Mouse (Mus musculus): Measurements from ENCODE around the gene Tnrc18. TPM values are rescaled to one million over a fixed set of nuclear protein-coding genes. Genes with fewer than 3 reads are reported as not detected.
"Not testable (repeated sequence)": the region's sequence is repeated elsewhere in the genome, so short reads cannot be mapped to it uniquely, and the experiment has no call there.

The Tnrc18 gene
- 10 to 100 TPM; 79.8 to 81.9 TPM for total RNA-seq (2021)
- long read RNA-seq, experiment 1, partial matches to known transcripts: 3 of 5 reads
- long read RNA-seq, experiment 1, other reads (novel, unspliced or antisense): 2 of 5 reads
- long read RNA-seq, experiment 2, partial matches to known transcripts: 0 of 4 reads
- long read RNA-seq, experiment 2, other reads (novel, unspliced or antisense): 4 of 4 reads

DNA sequence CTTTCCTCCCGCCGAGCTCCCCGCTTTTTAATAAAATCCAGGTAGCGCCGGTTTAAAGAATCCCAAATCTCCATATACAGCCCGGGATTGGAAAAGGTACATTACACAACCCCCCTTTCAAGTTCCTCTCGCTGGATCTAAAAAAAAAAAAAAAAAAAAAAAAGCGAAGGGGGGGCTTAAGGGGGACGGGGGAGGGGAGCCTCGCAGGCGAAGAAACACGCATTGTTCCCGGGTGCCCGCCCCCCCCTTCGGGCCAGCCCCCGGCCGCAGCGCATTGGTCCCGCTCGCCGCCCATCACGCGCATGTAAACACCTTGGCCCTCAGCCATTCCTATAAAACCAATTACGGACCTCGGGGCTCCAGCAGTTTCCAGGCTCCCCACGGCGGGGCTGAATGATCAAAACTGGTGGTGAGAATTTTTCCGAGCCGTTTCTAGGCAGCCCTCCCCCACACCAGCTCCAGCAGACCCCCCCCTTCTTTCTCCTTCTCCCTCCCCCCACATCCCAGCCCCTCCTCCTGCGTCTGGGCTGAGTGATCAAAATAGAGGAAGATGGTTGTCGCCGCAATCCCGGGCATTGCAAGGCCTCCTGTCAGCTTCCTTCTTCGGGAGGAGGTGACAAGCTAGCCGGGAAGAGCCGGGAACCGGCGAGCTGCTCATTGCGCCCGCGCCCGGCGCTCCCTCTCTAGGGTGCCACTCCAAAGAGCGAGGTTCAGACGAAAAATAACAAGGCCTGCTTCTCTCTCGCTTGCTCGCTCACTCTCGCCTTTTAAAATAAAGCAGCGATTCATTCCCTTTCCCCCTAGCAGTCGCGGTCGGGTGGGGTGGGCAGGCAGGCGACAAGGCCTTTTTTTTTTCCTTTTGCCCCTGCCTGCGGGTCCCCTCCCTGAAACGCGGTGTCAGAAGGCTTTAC is at the start of gene Tnrc18:
Tnrc18 (minus strand) TSS at position 139 of the 911 bp plus-strand sequence.
- peak; percentile 98 to 99 for DNase-seq

DNA sequence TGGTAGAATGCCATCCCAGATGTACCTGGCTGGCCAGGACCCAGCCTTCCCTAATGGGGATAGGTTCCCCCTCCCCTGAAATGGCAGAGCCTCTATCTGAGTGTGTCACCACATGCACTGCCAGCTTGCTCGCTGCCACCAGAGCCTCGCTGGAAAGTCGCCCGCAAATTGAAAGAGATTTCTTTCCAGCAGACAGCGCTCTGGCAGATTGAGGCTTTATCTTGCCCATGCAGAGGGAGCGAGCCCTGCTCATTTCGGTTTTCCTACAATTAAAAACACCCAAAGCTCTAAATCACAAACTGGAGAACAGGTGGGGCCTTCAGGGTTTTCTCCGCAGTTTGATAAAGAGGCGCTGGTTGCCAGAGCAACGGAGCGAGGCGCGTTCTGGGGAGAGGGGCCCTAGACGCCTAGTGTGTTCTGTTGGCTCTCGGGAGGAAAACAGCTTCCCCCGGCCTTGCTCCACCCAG is 40.3 kb upstream of the Tnrc18 start:
- peak; percentile 37 to 40 for DNase-seq

DNA sequence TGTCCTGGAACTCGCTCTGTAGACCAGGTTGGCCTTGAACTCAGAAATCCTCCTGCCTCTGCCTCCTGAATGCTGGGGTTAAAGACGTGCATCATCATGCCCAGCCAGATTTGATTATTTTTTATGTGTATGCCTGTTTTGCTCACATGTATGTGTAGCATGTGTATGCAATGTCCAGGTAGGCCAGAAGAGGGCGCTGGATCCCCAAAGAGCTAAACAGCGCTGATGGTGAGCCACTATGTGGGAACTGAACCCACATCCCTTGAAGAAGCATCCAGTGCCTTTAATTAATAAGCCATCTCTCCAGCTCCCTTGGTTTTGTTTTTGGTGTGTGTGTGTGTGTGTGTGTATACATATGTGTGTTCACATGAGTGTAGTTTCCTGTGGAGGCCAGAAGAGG is 38.9 kb upstream of the Tnrc18 start:
- no peak for DNase-seq

DNA sequence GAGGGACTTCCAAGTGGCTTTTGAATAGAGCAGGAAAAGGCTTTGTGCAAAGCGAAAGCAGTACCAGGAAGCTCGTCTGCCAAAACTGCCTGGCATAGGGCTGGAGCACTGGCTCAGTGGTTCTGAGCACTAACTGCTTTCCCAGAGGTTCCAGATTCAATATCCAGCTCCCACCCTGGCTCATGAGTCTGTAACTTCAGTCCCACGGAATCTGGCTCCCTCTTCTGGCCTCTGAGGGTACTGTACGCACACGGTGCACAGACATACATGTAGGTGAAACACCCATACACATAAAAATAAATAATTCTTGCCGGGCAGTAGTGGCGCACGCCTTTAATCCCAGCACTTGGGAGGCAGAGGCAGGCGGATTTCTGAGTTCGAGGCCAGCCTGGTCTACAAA is 37.4 kb upstream of the Tnrc18 start:
- peak; percentile 55 to 56 for DNase-seq

DNA sequence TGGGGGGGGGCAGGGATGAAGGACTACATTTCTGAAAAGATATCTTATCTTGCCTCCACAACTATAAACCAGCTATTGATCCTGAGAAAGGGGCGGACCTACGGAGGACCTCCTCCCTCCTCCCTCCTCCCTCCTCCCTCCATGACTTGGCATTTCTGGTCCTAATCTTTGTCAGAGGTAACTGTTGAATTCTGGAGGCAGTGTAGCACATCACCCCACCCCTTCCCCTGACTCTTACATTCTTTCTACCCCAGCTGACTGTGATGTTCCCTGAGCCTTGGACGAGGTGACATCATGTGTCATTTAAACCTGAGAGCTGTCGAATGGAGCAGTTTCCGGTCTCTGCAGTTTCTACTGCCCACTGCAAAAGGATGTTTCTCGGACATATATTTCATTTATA is 36.1 kb upstream of the Tnrc18 start:
- DNase-seq: no peak

DNA sequence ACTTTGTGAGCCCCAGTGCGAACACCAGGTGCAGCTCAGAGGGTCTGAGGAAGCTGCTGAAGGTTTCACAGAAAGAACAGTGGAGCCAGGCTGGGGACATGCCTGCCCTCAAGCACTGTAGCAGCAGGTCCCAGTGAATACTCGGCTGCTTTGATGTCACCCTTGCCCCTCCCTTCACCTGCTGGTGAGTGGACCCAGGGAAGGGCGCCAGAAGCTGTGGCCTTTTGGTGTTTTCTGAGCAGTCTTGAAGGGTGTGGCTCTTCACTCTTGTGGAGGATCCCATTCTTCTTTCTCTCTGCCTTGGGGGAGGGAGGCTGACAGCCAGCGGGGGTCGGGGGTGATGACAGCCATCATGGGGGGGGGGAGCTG is 34.2 kb upstream of the Tnrc18 start:
- no peak for DNase-seq

DNA sequence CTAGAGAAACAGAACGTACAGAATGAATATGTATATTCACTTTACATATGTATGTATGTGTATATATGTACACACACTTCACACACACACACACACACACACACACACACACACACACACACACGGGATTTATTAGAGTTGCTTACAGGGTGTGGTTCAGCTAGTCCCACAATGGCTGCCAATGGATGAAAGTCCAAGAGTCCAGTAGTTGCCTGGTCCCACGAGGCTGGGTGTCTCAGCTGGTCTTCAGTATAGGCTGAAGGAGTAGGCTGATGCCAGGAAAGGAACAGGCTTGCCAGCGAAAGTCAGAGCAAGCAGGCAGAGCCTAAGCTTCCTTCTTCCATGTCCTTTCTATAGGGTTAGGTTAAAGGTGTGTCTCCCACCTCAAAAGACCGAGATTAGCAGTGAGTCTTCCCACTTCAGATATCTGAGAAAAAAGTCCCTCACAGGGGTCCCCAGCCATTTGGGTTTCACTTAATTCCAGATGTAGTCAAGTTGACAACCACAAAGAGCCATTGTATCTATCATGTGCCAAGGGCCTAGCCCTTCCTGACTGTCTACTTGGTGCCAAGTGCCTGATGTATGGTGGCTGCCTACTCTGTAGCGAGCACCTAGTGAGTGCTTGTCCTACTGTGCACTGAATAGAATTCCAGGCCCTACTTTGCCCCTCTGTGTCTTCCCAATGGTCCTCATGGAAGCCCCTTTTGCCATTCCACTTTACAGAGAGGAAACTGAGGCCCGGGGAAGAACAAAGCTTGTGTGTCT is 33.6 kb upstream of the Tnrc18 start:
- DNase-seq: no peak

DNA sequence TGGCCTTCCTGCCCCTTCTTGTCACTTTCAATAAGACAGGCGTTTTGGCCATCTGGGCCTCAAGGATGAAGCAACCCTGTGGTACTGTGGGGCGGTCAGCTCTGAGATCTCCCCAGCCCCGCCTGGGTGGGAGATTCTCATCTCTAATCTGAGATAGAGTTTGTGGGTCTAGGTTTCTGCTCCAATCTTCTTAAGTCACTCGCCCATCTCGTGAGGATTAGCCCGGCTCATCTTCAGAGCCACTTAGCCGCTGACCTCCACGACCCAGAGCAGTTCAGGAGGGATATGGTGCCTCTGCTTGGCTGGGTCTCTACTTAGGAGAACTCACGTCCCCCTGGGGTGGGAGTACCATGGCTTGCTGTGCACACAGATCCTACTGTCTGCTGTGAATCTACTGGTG is 33.0 kb upstream of the Tnrc18 start:
- DNase-seq: no peak

DNA sequence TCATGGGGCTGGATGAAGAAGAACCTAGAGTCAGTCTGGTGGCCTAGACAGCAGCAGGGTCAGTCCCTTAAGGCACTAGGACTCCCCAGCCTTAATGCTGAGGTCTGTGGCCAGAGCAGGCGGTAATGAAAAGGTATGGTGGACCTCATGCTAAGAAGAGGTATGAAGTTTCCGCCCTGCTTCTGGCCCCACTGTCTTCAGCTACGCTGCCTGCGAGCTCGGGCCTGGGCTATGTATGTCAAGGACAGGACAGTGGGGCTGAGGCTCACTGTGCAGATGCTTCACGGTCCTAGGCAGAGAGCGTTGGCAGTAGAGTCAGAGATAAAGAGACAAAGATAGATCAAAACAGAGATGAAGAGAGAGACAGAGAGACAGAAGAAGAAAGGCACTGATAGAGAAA is 31.4 kb upstream of the Tnrc18 start:
- peak; percentile 45 to 59 for DNase-seq

DNA sequence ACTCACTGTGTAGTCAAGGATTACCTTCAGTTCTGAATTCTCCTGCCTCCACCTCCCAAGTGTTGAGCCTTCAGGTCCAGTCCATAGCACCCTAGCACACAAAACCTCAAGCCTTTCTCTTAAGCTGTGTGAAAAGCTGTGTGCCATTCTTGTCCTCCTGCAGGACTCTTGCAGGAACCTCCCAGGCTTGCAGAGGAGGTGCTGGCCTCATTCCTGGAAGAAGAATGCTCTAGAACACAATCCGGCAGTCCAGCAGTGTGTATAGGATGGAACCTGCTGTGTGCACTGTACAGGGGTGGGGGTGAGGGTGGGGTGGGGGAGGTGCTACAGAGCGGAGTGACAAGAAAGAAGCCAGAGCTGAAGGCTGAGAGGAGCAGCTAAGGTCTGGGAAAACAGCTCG is 30.7 kb upstream of the Tnrc18 start:
- DNase-seq: no peak

DNA sequence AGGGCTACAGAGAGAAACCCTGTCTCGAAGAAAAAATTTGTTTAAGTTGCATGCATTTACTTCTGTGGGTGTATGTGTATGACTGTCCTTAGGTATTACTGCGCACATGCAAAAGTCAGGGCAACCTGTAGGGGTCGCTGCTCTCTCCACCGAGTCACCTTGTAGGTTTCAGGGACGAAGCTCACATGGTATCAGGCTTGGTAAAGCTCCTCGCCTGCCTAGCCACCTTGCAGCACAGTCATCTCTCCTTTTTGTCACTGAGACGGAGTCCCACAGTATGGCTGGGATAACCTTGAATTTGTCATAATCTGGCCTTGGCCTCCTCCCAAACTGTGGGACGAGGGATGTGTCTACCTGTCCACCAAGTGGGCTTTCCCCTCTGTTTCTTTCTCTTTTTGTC is 27.0 kb upstream of the Tnrc18 start:
- DNase-seq: peak; percentile 53 to 65

DNA sequence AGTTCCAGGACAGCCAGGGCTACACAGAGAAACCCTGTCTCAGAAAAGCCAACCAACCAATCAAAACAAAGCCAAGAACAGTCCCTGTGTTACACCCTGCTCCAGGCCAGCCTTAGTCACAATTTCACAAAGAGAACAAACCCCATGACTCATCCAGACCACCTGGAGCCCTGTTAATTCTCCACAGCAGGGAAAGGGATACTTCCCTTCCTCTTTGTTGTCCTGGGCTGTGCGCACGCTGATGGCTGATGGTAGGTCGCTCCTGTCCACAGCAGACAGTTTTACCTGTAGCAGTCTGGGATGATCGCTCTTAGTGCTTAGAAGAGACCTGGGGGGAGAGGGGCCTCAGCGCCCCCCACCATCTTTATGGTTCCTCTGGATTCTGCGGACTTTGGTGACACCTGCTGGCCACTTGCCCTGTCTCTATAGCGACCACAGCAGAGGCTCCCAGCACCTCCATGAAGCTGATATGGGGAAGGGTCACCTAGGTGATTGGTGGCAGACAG is 24.7 kb upstream of the Tnrc18 start:
- peak; percentile 51 to 53 for DNase-seq

DNA sequence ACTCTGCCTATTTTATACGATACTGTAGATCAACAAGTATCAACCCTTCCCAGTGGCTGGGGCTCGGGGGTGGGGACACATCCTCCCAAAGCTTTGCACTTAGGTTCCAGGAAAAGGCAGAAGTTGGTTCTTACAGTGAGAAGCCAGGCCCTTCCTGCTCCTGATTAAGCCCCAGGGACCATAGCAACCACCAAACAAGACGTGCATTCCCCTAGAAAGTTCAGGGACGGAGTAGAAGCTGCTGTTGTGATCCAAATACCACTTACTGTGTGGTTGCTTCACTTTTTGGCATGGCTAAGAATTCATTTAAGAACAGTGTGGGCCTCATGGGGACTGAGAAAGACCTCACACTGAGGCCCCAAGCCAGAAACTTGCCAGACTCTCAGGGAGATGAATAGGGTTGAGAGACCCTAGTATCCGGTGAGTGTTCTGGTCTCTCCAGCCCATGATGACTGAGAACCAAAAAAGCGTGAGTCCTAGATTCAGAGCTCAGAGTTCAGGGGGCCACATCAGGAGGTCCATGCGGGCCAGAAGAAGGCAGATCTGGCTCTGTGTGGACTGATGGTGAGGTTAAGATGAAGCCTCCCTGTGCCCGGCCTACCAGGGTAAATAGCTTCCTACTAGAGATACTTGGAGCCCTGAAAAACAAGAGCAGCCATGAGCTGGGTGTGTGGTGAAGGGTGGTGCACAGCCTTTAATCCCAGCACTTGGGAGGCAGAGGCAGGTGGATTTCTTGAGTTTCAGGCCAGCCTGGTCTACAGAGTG is 24.1 kb upstream of the Tnrc18 start:
- DNase-seq: peak; percentile 55 to 61

DNA sequence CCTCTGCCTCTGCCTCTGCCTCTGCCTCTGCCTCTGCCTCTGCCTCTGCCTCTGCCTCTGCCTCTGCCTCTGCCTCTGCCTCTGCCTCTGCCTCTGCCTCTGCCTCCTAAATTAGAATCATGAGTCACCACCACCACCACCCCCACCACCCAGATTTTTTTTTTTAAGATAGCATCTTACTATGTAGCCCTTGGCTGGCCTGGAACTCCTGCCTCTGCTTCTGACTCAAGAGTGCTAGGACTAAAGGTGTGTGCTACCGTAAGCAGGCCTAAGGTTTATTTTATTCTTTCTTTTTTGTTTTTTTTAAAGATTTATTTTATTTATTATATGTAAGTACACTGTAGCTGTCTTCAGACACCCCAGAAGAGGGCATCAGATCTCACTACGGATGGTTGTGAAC is 20.0 kb upstream of the Tnrc18 start:
- not testable (repeated sequence) for DNase-seq

DNA sequence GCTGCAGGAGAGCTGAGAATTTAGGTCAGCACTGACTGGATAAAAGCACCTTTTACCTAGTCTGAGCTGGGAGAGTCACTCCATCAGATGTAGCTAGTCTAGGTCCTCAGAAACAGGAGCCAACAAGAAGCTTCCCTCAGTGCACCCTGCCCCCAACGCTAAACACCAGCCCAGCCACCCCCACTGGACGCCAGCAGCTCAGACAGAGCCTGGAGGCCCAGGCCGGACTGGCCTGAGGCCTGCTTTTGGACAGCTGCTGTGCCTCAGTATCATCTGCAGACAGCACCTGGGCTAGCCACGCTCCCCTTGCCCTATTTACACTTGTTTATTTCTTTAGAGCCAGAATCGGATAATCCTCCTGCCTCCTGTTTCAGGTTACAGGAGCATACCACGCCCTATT is 19.4 kb upstream of the Tnrc18 start:
- no peak for DNase-seq

DNA sequence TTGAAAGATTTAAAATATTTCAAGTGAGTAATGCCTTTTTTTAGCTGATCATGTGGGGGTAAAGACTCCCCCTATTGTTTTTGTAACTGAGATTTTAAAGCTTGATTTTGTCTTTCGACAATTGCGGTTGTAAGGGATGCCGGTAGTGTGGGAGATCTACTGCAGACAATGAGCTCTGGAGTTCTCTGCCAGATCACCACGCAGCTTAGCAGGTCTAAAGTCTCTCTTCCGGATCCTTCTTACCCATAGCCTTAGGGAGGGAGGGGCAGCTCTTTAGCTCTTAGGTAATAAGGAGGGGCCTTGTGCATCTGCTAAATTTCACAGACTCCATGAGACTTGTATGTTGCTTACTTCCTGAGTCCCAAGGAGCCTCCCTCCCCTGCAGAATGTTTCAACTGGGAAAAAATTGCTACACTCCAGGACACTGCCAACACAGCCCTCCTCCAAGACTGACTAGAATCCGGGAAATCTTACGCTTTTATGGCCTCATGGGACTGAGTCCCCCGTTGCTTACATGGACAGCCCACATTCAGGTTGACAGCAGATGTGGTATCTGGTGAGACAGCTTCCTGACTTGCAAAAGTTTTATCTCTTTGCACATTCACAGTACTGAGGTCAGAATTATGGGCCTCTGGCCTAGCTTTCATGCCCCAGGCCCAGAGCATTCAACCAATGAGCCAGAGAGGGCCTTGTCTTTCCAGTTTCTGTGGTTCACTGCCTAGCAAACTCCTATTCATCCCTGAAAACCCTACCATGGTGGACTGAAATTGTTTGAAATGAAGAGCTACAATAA is 16.4 kb upstream of the Tnrc18 start:
- DNase-seq: no peak

DNA sequence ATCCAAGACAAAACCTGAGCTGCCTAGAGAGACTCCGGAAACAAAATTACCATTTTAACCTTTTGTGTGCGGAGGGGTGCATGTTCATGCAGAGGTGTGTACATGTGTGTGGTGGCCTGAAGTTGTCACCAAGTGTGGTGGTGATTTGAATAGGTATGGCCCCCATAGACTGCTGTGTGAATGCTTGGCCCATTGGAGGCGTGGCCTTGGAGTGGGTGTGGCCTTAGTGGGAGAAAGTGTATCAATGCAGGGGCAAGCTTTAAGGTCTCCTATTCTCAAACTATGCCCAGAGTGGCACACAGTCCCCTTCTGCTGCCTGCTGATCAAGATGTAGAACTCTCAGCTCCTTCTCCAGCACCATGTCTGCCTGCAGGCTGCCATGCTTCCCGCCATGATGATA is 8.7 kb upstream of the Tnrc18 start:
- no peak for DNase-seq

DNA sequence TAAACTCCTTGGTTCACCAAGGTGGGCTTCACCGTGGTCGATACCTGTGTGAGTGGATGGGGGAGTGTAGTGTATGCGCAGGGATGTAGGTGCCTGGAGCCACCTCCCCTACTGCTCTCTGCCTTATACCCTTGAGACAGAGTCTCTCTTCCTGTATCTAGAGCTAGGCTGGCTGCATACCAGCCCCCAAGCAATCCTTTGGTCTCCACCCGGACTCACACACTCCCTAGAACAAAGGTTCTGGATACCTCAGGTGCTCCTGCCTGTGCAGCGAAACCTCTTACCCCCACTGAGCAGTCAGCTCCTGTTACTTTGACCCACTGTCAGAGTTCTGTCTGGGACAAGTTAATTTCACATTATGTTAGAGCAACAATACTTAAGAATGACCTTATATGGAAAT is 8.2 kb upstream of the Tnrc18 start:
- DNase-seq: no peak

DNA sequence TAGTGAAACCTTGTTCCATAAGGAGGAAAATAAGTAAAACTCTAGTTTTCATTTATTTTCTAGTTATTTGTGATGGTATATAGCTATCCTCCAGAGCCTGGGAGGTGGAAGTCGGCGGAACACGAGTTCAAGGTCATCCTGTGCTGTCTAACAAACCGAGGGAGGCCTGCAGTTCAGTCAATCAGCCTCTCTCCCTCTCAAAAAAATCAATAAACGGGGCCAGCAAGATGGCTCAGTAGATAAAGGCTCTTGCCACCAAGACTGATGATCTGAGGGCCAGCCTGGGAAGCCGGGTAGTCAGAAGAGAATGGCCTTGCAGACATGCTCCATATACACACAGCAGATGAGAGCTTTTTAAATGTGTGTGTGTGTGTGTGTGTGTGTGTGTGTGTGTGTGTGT is 6.6 kb upstream of the Tnrc18 start:
- peak in 1 of 2 experiments; percentile 26 for DNase-seq

DNA sequence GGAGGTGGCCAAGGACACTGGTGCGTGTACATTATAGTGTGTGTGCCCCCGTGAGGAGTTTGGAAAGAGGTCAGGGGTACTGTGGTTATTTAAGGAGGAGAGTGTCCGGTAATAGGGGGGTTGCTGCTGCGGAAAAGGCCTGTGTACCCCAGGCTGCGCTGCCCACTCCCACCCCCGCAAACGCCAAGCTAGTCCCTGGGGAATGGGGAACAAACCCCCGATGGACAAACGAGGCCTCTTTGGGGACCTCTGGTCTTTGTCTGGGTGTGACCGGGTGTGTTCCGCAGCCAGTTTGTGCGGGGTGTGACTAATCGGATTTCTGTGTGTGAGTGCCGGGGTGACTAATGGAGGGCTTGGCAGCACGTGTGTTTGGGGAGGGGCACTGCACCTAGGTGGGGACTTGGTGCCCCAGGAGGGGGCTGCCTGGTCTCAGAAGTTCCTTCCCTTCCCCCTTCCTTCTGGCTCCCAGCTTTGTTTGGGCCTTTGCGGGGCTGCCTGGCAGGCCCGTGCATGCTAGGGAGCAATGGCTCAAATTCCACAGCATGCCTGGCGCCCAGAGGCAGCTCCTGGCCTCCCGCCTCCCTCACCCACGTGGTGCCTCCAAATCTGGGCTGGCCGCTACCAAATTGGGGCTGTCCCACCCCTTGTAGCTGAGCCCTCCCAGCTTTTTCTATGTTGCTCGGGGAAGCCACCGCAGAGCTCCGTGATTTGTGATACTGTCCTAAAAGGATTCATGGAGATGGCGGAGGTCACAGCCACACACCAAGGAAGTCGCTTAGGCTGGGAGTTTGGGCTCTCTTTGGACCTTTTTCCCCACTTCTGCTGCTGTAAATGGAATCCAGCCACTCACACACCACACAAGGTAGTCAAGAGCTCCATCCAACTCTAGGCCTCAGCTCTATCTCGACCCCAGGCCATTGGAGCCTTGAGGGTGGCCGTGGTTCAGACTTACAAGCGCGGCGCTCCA is 5.9 kb upstream of the Tnrc18 start:
- peak; percentile 94 for DNase-seq

Measured in adrenal gland, postnatal 36 days (tissue).